Mouse (Mus musculus): Measurements from ENCODE around the gene Gm7102. TPM values are rescaled to one million over a fixed set of nuclear protein-coding genes. Genes with fewer than 3 reads are reported as not detected.

Gm7102 gene
- polyA plus RNA-seq, 1 experiment from 2014 or later = 0.11 TPM

GRCm38 (mm10) chr19:61151372-61151700 is 24.8 kb downstream of the Gm7102 start:
- 6% methylated on average over 8 of the region's 8 CpGs for WGBS

DNA sequence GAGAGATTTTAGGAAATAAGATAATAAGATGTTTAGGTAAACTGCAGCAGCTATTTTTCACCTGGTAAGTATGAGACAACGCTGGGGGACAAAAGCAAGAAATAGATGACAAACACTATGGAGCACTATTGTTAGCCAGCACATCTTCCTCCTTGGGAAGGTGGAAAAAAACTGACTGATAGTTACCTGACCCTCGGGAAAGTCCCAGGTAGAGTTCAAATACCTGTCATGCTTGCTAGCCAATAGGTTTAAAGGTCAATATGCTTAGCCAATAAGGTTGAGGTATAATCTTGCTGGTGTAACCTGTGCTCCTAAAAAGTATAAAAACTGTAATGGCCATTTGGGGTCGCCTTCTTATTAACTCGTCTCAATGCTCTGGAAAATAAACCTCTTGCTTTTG is 34.8 kb downstream of the Gm7102 start:
- no peak for DNase-seq (ENCODE audit: low spot score)
- WGBS = 26% methylated on average over 4 of the region's 4 CpGs
- no peaks in the 10 kb centered on the region for H3K27me3 ChIP-seq (ENCODE audit: control insufficient read depth, insufficient read depth, low read length)
- H3K4me3 ChIP-seq (ENCODE audit: low read depth, low read length) = peak overlapping the region; percentile 65; the same call in 1 of the 2 replicates
- H3K36me3 ChIP-seq (ENCODE audit: control insufficient read depth, insufficient read depth, low read length) = no peaks in the 10 kb centered on the region
- no peak overlapping the region for H3K27ac ChIP-seq (ENCODE audit: low read depth, low read length)
- no peaks in the 10 kb centered on the region for H3K4me1 ChIP-seq (replicated peaks; ENCODE audit: control insufficient read depth, insufficient read depth, low read length)
- H3K9me3 ChIP-seq (ENCODE audit: control insufficient read depth, low read length) = no peaks in the 10 kb centered on the region
- peak overlapping the region; percentile 54 for H3K9ac ChIP-seq (ENCODE audit: low read depth, low read length)
- ATAC-seq (ENCODE audit: low FRiP score) = no peak
- H3K4me2 ChIP-seq (replicated peaks; ENCODE audit: low read depth, low read length) = peak overlapping the region; percentile 48

More at GRCm38 (mm10) chr19:61151372-61151700, 24.8 kb downstream of the Gm7102 start:
- Histone ChIP-seq H3K9ac (ENCODE audit: low read depth, low read length) (no peak overlapping the region), H3K4me3 (ENCODE audit: low read depth, low read length) (peak overlapping the region; percentile 30), H3K27me3 (ENCODE audit: control insufficient read depth, insufficient read depth, low read length) (no peaks in the 10 kb centered on the region), H3K4me1 (replicated peaks; ENCODE audit: control insufficient read depth, insufficient read depth, low read length) (no peaks in the 10 kb centered on the region), H3K4me2 (replicated peaks; ENCODE audit: low read depth, low read length) (peak overlapping the region; percentile 55), H3K9me3 (ENCODE audit: control insufficient read depth, low read length) (no peaks in the 10 kb centered on the region), H3K27ac (ENCODE audit: low read depth, low read length) (no peak overlapping the region), H3K36me3 (ENCODE audit: control insufficient read depth, insufficient read depth, low read length) (no peaks in the 10 kb centered on the region)
- ATAC-seq (ENCODE audit: low FRiP score) (peak; percentile 35; the same call in 1 of the 2 replicates), DNase-seq (ENCODE audit: low spot score) (peak; percentile 31)

DNA sequence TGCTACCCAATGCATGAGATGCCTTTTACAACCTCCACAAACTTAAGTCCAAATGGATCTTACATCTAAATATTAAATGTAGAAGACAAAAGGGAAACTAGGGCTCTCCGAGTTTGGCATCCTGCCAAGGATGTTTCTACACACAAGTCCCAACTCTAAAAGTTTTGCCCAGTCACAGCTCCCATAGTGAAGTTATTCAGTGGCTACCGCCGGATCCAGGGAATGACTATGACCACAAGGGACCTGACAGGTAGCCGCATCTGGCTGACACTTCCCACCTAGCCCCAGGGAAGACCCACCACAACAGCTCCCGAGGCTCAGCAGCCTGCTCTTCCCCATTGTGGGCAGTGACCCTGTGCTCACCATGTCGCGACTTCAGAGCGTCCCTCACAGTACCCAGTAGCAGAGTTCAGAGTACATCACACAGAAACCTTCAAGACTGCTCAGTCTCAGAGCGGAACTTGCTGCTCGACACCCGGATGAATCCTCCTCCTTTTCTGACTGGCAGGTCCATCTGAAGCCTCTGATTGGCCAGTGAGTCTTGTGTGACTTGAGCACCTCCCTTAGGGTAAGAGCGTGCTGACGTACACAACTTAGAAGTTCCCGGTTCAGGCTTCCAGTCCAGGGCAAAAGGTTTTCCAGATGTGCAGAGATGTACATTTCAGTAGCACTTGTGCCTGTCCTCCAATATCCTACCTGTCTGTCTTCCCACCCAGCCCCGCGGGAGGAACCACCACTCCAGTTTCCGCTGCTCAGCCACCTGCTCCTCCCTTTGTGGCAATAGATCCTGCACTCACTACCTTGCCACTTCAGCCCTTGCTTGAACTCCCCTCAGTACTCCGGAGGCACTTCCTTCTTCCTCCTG is 35.5 kb downstream of the Gm7102 start, which contains the start of gene Zfp950:
TSS of gene Zfp950 (minus strand) at position 499 of the 865 bp plus-strand sequence.
- DNase-seq (ENCODE audit: low spot score) (peak; percentile 78), ATAC-seq (ENCODE audit: low FRiP score) (peak; percentile 100)
- no peaks in the 10 kb centered on the region for H3K4me1 ChIP-seq (replicated peaks; ENCODE audit: control insufficient read depth, insufficient read depth, low read length)
- no peaks in the 10 kb centered on the region for H3K27me3 ChIP-seq (ENCODE audit: control insufficient read depth, insufficient read depth, low read length)
- peak within 1 kb of the TSS; percentile 48 for H3K4me2 ChIP-seq (replicated peaks; ENCODE audit: low read depth, low read length)
- 1% methylated on average over 18 of the region's 18 CpGs for WGBS
- H3K27ac ChIP-seq (ENCODE audit: low read depth, low read length) = no peak within 1 kb of the TSS
- H3K9ac ChIP-seq (ENCODE audit: low read depth, low read length) = peak within 1 kb of the TSS; percentile 54
- no peaks in the 10 kb centered on the region for H3K36me3 ChIP-seq (ENCODE audit: control insufficient read depth, insufficient read depth, low read length)
- no peaks in the 10 kb centered on the region for H3K9me3 ChIP-seq (ENCODE audit: control insufficient read depth, low read length)
- peak within 1 kb of the TSS; percentile 65 for H3K4me3 ChIP-seq (ENCODE audit: low read depth, low read length)

- DNase-seq (ENCODE audit: low spot score) (no peak), ATAC-seq (ENCODE audit: low FRiP score) (no peak)
- no peak overlapping the region for H3K4me2 ChIP-seq (replicated peaks; ENCODE audit: low read depth, low read length)
- H3K9ac ChIP-seq (ENCODE audit: low read depth, low read length) = no peak overlapping the region
- no peaks in the 10 kb centered on the region for H3K36me3 ChIP-seq (ENCODE audit: control insufficient read depth, insufficient read depth, low read length)
- H3K4me1 ChIP-seq (replicated peaks; ENCODE audit: control insufficient read depth, insufficient read depth, low read length) = no peaks in the 10 kb centered on the region
- no peaks in the 10 kb centered on the region for H3K9me3 ChIP-seq (ENCODE audit: control insufficient read depth, low read length)
- no peaks in the 10 kb centered on the region for H3K27me3 ChIP-seq (ENCODE audit: control insufficient read depth, insufficient read depth, low read length)
- H3K4me3 ChIP-seq (ENCODE audit: low read depth, low read length) = no peak overlapping the region
- no peak overlapping the region for H3K27ac ChIP-seq (ENCODE audit: low read depth, low read length)
Observed at GRCm38 (mm10) chr19:61138655-61139054, 37.5 kb downstream of the Gm7102 start.

GRCm38 (mm10) chr19:61131096-61131495 is 45.0 kb downstream of the Gm7102 start:
- Histone ChIP-seq H3K4me3 (ENCODE audit: low read depth, low read length) (no peak overlapping the region), H3K4me1 (replicated peaks; ENCODE audit: control insufficient read depth, insufficient read depth, low read length) (no peaks in the 10 kb centered on the region), H3K27me3 (ENCODE audit: control insufficient read depth, insufficient read depth, low read length) (no peaks in the 10 kb centered on the region), H3K4me2 (replicated peaks; ENCODE audit: low read depth, low read length) (no peak overlapping the region), H3K27ac (ENCODE audit: low read depth, low read length) (no peak overlapping the region), H3K36me3 (ENCODE audit: control insufficient read depth, insufficient read depth, low read length) (no peaks in the 10 kb centered on the region), H3K9ac (ENCODE audit: low read depth, low read length) (no peak overlapping the region), H3K9me3 (ENCODE audit: control insufficient read depth, low read length) (no peaks in the 10 kb centered on the region)
- DNase-seq (ENCODE audit: low spot score) (no peak), ATAC-seq (ENCODE audit: low FRiP score) (no peak)
- WGBS = 92% methylated on average over 10 of the region's 10 CpGs

Other genes with a start within 250 kb of the Gm7102 start
- 27.3 and 31.5 TPM in 2 replicates for gene Zfp950, start 35.5 kb downstream of the Gm7102 start, polyA plus RNA-seq (2014; fragmentation: Nextera tagmentation; extraction: Ambion mirVana)
- gene Gm6020, start 7.6 kb upstream of the Gm7102 start, polyA plus RNA-seq (2014; fragmentation: Nextera tagmentation; extraction: Ambion mirVana) = not detected in 2 replicates
- gene Csf2ra, start 52.1 kb upstream of the Gm7102 start, polyA plus RNA-seq (2014; fragmentation: Nextera tagmentation; extraction: Ambion mirVana) = 15.6 and 18.5 TPM in 2 replicates
- not detected in 2 replicates for gene Gm21060, start 120.8 kb upstream of the Gm7102 start, polyA plus RNA-seq (2014; fragmentation: Nextera tagmentation; extraction: Ambion mirVana)